Mouse (Mus musculus): ENCODE measurements around the gene Fkbp5. TPM values are rescaled to one million over a fixed set of nuclear protein-coding genes. Genes with fewer than 3 reads are reported as not detected.

Fkbp5 gene
- polyA plus RNA-seq, 2 experiments = 8.7 to 23.3 TPM

DNA sequence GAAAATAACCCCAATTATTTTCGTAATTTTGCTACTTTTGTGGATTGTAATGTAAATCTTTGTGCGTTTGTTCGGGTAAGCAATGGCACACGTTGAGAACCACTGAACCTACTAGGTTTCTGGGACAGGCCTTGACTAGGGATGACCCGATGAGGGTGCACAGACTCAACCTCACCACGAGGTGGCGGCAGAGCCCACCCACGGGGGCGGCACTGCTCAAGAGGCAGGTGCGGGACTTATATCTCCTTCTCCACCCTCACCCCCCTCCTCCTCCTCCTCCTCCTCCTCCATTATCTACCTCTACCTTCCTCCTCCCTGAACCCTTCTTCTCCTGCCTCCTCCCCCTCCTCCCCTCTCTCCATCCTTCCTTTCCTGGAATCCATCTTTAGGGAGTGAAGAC lies 143.5 kb downstream of the Fkbp5 start:
- Histone ChIP-seq H3K27me3 (ENCODE audit: control insufficient read depth, insufficient read depth, low read length) (peaks cover 27% of the 10 kb centered on the region; the same call in 1 of the 2 replicates), H3K4me1 (ENCODE audit: control insufficient read depth, insufficient read depth, low read length) (no peaks in the 10 kb centered on the region), H3K9ac (ENCODE audit: low read depth, low read length, severe bottlenecking) (no peak overlapping the region), H3K4me3 (replicated peaks; ENCODE audit: low read length) (no peak overlapping the region), H3K36me3 (ENCODE audit: control insufficient read depth, insufficient read depth, low read length) (no peaks in the 10 kb centered on the region), H3K27ac (replicated peaks; ENCODE audit: low read depth, low read length) (no peak overlapping the region), H3K9me3 (ENCODE audit: control insufficient read depth, low read length) (no peaks in the 10 kb centered on the region), H3K4me2 (replicated peaks; ENCODE audit: low read depth, low read length, severe bottlenecking) (no peak overlapping the region)
- whole genome bisulfite sequencing = 16% methylated on average over 10 of the region's 10 CpGs
- DNase-seq (ENCODE audit: low spot score) = peak; percentile 46
- no peak for ATAC-seq (ENCODE audit: low FRiP score, low read depth)
- no peak for TF ChIP-seq POLR2A (IDR thresholded peaks at IDR 0.05; ENCODE audit: borderline replicate concordance, extremely low read depth, insufficient read depth, insufficient read length)

- 80% methylated on average over 1 of the region's 1 CpGs for WGBS
- no peaks in the 10 kb centered on the region for H3K9me3 ChIP-seq (ENCODE audit: control insufficient read depth, low read length)
- no peak for TF ChIP-seq POLR2A (IDR thresholded peaks at IDR 0.05; ENCODE audit: borderline replicate concordance, extremely low read depth, insufficient read depth, insufficient read length)
These were observed 145.4 kb downstream of the Fkbp5 start for GRCm38 (mm10) chr17:28371941-28372340.

DNA sequence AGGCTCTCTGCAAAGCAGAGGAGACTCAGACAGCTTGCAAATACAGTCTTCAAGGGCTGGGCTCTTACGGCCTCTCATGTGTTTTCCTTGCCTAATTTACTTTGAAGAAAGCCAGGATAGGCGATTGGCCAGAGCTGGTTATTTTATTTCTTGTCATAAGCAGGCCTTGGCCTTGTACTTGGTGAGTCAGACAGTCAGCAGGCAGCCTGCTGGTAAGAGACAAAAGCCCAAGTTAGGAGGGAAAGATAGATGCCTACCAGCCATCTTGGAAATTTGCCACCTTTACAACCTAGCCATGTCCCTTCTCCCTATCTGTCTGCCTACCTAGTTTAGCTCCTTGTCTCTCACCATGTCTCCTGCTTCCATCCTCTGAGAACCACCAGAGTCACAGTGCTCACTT lies 146.0 kb downstream of the Fkbp5 start:
- DNase-seq (ENCODE audit: low spot score) = no peak
- no peak for TF ChIP-seq POLR2A (IDR thresholded peaks at IDR 0.05; ENCODE audit: borderline replicate concordance, extremely low read depth, insufficient read depth, insufficient read length)
- Histone ChIP-seq H3K27me3 (ENCODE audit: control insufficient read depth, insufficient read depth, low read length) (peaks cover 24% of the 10 kb centered on the region; the same call in 1 of the 2 replicates), H3K9me3 (ENCODE audit: control insufficient read depth, low read length) (no peaks in the 10 kb centered on the region), H3K4me2 (replicated peaks; ENCODE audit: low read depth, low read length, severe bottlenecking) (no peak overlapping the region), H3K27ac (replicated peaks; ENCODE audit: low read depth, low read length) (no peak overlapping the region), H3K4me3 (replicated peaks; ENCODE audit: low read length) (no peak overlapping the region), H3K36me3 (ENCODE audit: control insufficient read depth, insufficient read depth, low read length) (no peaks in the 10 kb centered on the region), H3K4me1 (ENCODE audit: control insufficient read depth, insufficient read depth, low read length) (no peaks in the 10 kb centered on the region), H3K9ac (ENCODE audit: low read depth, low read length, severe bottlenecking) (no peak overlapping the region)
- WGBS = 65% methylated on average over 2 of the region's 2 CpGs
- ATAC-seq (ENCODE audit: low FRiP score, low read depth) = no peak

More at GRCm38 (mm10) chr17:28371941-28372340, 145.4 kb downstream of the Fkbp5 start:
- Histone ChIP-seq H3K4me2 (replicated peaks; ENCODE audit: low read depth, low read length, severe bottlenecking) (no peak overlapping the region), H3K36me3 (ENCODE audit: control insufficient read depth, insufficient read depth, low read length) (no peaks in the 10 kb centered on the region), H3K27ac (replicated peaks; ENCODE audit: low read depth, low read length) (no peak overlapping the region), H3K27me3 (ENCODE audit: control insufficient read depth, insufficient read depth, low read length) (peaks cover 27% of the 10 kb centered on the region; the same call in 1 of the 2 replicates), H3K9ac (ENCODE audit: low read depth, low read length, severe bottlenecking) (no peak overlapping the region), H3K4me1 (ENCODE audit: control insufficient read depth, insufficient read depth, low read length) (no peaks in the 10 kb centered on the region), H3K4me3 (replicated peaks; ENCODE audit: low read length) (no peak overlapping the region)
- no peak for ATAC-seq (ENCODE audit: low FRiP score, low read depth)
- no peak for DNase-seq (ENCODE audit: low spot score)

DNA sequence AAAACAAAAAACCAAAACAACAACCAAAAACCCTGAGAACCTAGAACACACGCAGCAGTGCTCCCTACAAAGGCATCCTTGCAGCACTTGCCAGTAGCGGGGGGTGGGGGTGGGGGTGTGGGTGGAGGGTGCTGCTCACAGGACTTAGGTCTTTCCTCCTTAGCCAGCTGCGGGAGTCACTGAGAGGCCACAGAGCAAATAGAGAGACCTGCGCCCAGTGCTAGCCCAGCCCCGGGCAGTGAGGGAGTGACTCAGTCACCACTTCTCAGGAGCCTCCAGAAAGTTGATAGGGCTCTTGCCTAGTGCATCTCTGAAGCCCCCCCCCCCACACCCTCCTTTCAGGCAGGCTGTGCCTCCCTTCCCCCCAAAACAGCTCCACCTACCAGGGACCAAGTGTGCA lies 148.3 kb downstream of the Fkbp5 start:
- no peak overlapping the region for H3K4me2 ChIP-seq (replicated peaks; ENCODE audit: low read depth, low read length, severe bottlenecking)
- no peak overlapping the region for H3K9ac ChIP-seq (ENCODE audit: low read depth, low read length, severe bottlenecking)
- no peak for TF ChIP-seq POLR2A (IDR thresholded peaks at IDR 0.05; ENCODE audit: borderline replicate concordance, extremely low read depth, insufficient read depth, insufficient read length)
- H3K9me3 ChIP-seq (ENCODE audit: control insufficient read depth, low read length) = no peaks in the 10 kb centered on the region
- no peak for ATAC-seq (ENCODE audit: low FRiP score, low read depth)
- no peaks in the 10 kb centered on the region for H3K36me3 ChIP-seq (ENCODE audit: control insufficient read depth, insufficient read depth, low read length)
- peaks cover 16% of the 10 kb centered on the region for H3K27me3 ChIP-seq (ENCODE audit: control insufficient read depth, insufficient read depth, low read length)
- no peak overlapping the region for H3K4me3 ChIP-seq (replicated peaks; ENCODE audit: low read length)
- no peak for DNase-seq (ENCODE audit: low spot score)
- H3K27ac ChIP-seq (replicated peaks; ENCODE audit: low read depth, low read length) = no peak overlapping the region
- peaks cover 3% of the 10 kb centered on the region; the same call in 1 of the 2 replicates for H3K4me1 ChIP-seq (ENCODE audit: control insufficient read depth, insufficient read depth, low read length)
- WGBS = 83% methylated on average over 5 of the region's 5 CpGs

GRCm38 (mm10) chr17:28368449-28368848 lies 148.9 kb downstream of the Fkbp5 start:
- Histone ChIP-seq H3K9ac (ENCODE audit: low read depth, low read length, severe bottlenecking) (no peak overlapping the region), H3K27ac (replicated peaks; ENCODE audit: low read depth, low read length) (no peak overlapping the region), H3K27me3 (ENCODE audit: control insufficient read depth, insufficient read depth, low read length) (peaks cover 19% of the 10 kb centered on the region), H3K36me3 (ENCODE audit: control insufficient read depth, insufficient read depth, low read length) (no peaks in the 10 kb centered on the region), H3K4me1 (ENCODE audit: control insufficient read depth, insufficient read depth, low read length) (peaks cover 9% of the 10 kb centered on the region), H3K4me2 (replicated peaks; ENCODE audit: low read depth, low read length, severe bottlenecking) (no peak overlapping the region), H3K4me3 (replicated peaks; ENCODE audit: low read length) (no peak overlapping the region), H3K9me3 (ENCODE audit: control insufficient read depth, low read length) (no peaks in the 10 kb centered on the region)
- TF ChIP-seq POLR2A (IDR thresholded peaks at IDR 0.05; ENCODE audit: borderline replicate concordance, extremely low read depth, insufficient read depth, insufficient read length) = no peak
- ATAC-seq (ENCODE audit: low FRiP score, low read depth) = peak; percentile 42; the same call in 1 of the 2 replicates
- WGBS = 6% methylated on average over 13 of the region's 13 CpGs
- DNase-seq (ENCODE audit: low spot score) = peak; percentile 54

DNA sequence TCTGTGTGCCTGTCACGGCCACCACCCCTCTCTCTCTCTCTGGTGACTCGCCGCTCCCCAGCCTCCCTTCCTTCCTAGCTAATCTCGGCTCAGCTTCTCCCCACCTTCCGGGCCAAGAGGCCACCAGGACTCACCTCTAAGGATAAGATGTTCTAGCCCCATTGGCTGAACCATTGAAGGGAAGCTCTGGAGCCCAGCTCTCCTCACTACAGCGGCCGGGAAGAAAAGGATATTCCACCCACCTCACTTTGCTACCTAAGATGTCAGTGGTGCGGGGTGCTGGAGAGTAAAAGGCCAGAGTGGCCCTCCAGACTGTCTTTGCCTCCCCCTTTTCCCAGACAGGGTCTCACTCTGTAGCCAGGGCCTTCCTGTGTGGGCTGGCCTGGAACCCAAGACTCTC lies 152.2 kb downstream of the Fkbp5 start, which contains the start of gene Tulp1:
Gene Tulp1 (minus strand): TSS at position 101 of the 400 bp plus-strand sequence.
- Histone ChIP-seq H3K9ac (ENCODE audit: low read depth, low read length, severe bottlenecking) (peak within 1 kb of the TSS; percentile 31; the same call in 1 of the 2 replicates), H3K4me3 (replicated peaks; ENCODE audit: low read length) (peak within 1 kb of the TSS; percentile 32), H3K9me3 (ENCODE audit: control insufficient read depth, low read length) (no peaks in the 10 kb centered on the region), H3K27ac (replicated peaks; ENCODE audit: low read depth, low read length) (no peak within 1 kb of the TSS), H3K36me3 (ENCODE audit: control insufficient read depth, insufficient read depth, low read length) (no peaks in the 10 kb centered on the region), H3K27me3 (ENCODE audit: control insufficient read depth, insufficient read depth, low read length) (peaks cover 27% of the 10 kb centered on the region), H3K4me2 (replicated peaks; ENCODE audit: low read depth, low read length, severe bottlenecking) (peak within 1 kb of the TSS; percentile 62), H3K4me1 (ENCODE audit: control insufficient read depth, insufficient read depth, low read length) (peaks cover 21% of the 10 kb centered on the region)
- DNase-seq (ENCODE audit: low spot score) (no peak), ATAC-seq (ENCODE audit: low FRiP score, low read depth) (no peak)
- TF ChIP-seq POLR2A (IDR thresholded peaks at IDR 0.05; ENCODE audit: borderline replicate concordance, extremely low read depth, insufficient read depth, insufficient read length) = no peak
- WGBS = 41% methylated on average over 8 of the region's 8 CpGs
